In genomic region chr5:9627220-9627619, GRCm38 (mm10) we compare ENCODE assay signal across 10 mouse cellular contexts.
A peak's percentile ranks its signal among the peaks of the same experiment; 100 is the strongest.
DNase-seq lines count a peak whose midpoint lies in the region; ATAC-seq and TF ChIP-seq lines count a peak whose summit lies in the region.
"Had no signal": no experiment of that assay in that cellular context is flagged by ENCODE, and none has a peak within 500 bp of the region (broad histone marks: within the 10 kb centered on the region; RNA-seq: fewer than 3 reads in every experiment).

No protein-coding gene starts in this region.

- no peak for TF ChIP-seq CTCF in gastrocnemius, adult 2 months (IDR thresholded peaks at IDR 0.05)
- TF ChIP-seq CTCF in forebrain, postnatal 0 days (IDR thresholded peaks at IDR 0.05; ENCODE audit: low read depth), result no peak

- H3K4me3 ChIP-seq in heart, embryonic 12.5 days, result no peak overlapping the region
- no peak overlapping the region for H3K4me3 ChIP-seq in gastrocnemius, adult 2 months
- no peak overlapping the region for H3K4me3 ChIP-seq in forebrain, postnatal 0 days (ENCODE audit: low read depth, low read length)
- H3K4me3 ChIP-seq: embryonic facial prominence, embryonic 13.5 days had no signal

- no peaks in the 10 kb centered on the region for H3K36me3 ChIP-seq in heart, embryonic 12.5 days
- H3K36me3 ChIP-seq in forebrain, postnatal 0 days (ENCODE audit: insufficient read depth), result no peaks in the 10 kb centered on the region
- H3K36me3 ChIP-seq: embryonic facial prominence, embryonic 13.5 days had no signal

- intact Hi-C loops in gastrocnemius, adult 2 months (cut with DNase I), result no loop called here

- no peak for ATAC-seq in heart, embryonic 12.5 days (ENCODE audit: insufficient number of reproducible peaks, low FRiP score)
- no peak for ATAC-seq in forebrain, postnatal 0 days

- 42% methylated on average over 2 of the region's 2 CpGs for WGBS in heart, embryonic 12.5 days
- 39% methylated on average over 2 of the region's 2 CpGs for WGBS in forebrain, postnatal 0 days

- H3K27me3 ChIP-seq in heart, embryonic 12.5 days (replicated peaks), result no peaks in the 10 kb centered on the region
- no peaks in the 10 kb centered on the region for H3K27me3 ChIP-seq in forebrain, postnatal 0 days (ENCODE audit: insufficient read depth, low read length)
- H3K27me3 ChIP-seq: CH12.LX; embryonic facial prominence, embryonic 13.5 days had no signal

- DNase-seq in heart, adult 11 months, result peak; percentile 95
- DNase-seq in urinary bladder, postnatal 14 days (ENCODE audit: low spot score), result peak; percentile 20
- no peak for DNase-seq in urinary bladder, postnatal 10 days (ENCODE audit: low spot score)
- DNase-seq in kidney, adult 18-20 months, result peak; percentile 19
- no peak for DNase-seq in gastrocnemius, adult 2 months
- no peak for DNase-seq in thymus, postnatal 14 days
- no peak for DNase-seq in forebrain, postnatal 0 days

- H3K9ac ChIP-seq in heart, embryonic 12.5 days, result no peak overlapping the region
- H3K9ac ChIP-seq in forebrain, postnatal 0 days, result no peak overlapping the region
- H3K9ac ChIP-seq: embryonic facial prominence, embryonic 13.5 days had no signal

- H3K4me2 ChIP-seq in heart, embryonic 12.5 days, result no peak overlapping the region
- no peak overlapping the region for H3K4me2 ChIP-seq in forebrain, postnatal 0 days (ENCODE audit: low read depth)
- H3K4me2 ChIP-seq: embryonic facial prominence, embryonic 13.5 days had no signal

- 0 out of 2 replicates have a peak, but pooled peaks cover 2% of the 10 kb centered on the region for H3K4me1 ChIP-seq in heart, embryonic 12.5 days (replicated peaks)
- 0 out of 2 replicates have a peak, but pooled peaks cover 3% of the 10 kb centered on the region for H3K4me1 ChIP-seq in forebrain, postnatal 0 days (ENCODE audit: insufficient read depth)

- H3K9me3 ChIP-seq in heart, embryonic 12.5 days (replicated peaks), result no peaks in the 10 kb centered on the region
- H3K9me3 ChIP-seq in forebrain, postnatal 0 days (ENCODE audit: low read length), result no peaks in the 10 kb centered on the region
- H3K9me3 ChIP-seq: embryonic facial prominence, embryonic 13.5 days had no signal

- H3K27ac ChIP-seq in heart, embryonic 12.5 days (ENCODE audit: poor library complexity, severe bottlenecking), result no peak overlapping the region
- H3K27ac ChIP-seq in gastrocnemius, adult 2 months, result no peak overlapping the region
- no peak overlapping the region for H3K27ac ChIP-seq in forebrain, postnatal 0 days (ENCODE audit: low read depth, low read length)
- H3K27ac ChIP-seq: embryonic facial prominence, embryonic 13.5 days had no signal

Comparison
In these comparisons a context has a peak if more than half of its experiments do, and no peak if none do; other contexts are left out.
1. DNase-seq: peak in heart, adult 11 months (single experiment), urinary bladder, postnatal 14 days (single experiment) and kidney, adult 18-20 months (single experiment); none in urinary bladder, postnatal 10 days (single experiment), gastrocnemius, adult 2 months (single experiment), thymus, postnatal 14 days (single experiment) and forebrain, postnatal 0 days (single experiment).